In the genomic region with DNA sequence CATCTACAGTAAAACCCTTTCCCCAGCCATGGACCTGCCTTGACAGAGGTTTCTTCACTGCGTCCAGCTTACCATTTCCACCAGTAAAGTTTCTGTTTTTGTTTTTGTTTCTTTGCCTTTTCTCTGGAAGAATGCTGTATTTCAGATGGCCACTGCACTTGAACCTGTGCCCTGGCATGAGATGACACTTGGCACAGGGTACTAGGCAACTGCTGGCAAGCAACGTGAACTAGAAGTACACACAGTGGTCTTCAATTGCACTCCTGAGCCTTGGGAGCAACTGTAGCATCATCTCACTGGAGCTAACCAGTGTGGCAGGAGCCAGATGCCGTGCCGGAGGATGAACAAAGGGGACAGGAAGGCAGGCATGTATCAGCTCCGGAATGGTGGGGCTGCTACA, we compare ENCODE assay signal across 18 mouse cellular contexts.
"Had no signal": no experiment of that assay in that cellular context is flagged by ENCODE, and none has a peak within 500 bp of the region (broad histone marks: within the 10 kb centered on the region; RNA-seq: fewer than 3 reads in every experiment).

No protein-coding gene starts in this region.

- H3K4me1 ChIP-seq: kidney, embryonic 15.5 days; limb, embryonic 10.5 days; limb, embryonic 13.5 days; midbrain, embryonic 13.5 days had no signal

- H3K9me3 ChIP-seq: kidney, embryonic 15.5 days; limb, embryonic 10.5 days; limb, embryonic 13.5 days; midbrain, embryonic 13.5 days had no signal

- ATAC-seq: liver, postnatal 0 days; lung, postnatal 0 days; midbrain, embryonic 13.5 days; midbrain, embryonic 16.5 days had no signal

- H3K27me3 ChIP-seq: kidney, embryonic 15.5 days; limb, embryonic 13.5 days; midbrain, embryonic 13.5 days had no signal

- H3K4me2 ChIP-seq: kidney, embryonic 15.5 days; limb, embryonic 13.5 days; lung, embryonic 14.5 days; midbrain, embryonic 13.5 days had no signal

- H3K9ac ChIP-seq: kidney, embryonic 15.5 days; limb, embryonic 13.5 days; liver, embryonic 14.5 days; liver, postnatal 0 days; lung, embryonic 14.5 days; midbrain, embryonic 13.5 days had no signal

- H3K4me3 ChIP-seq: kidney, embryonic 15.5 days; left cerebral cortex, adult 2 months; limb, embryonic 10.5 days; limb, embryonic 13.5 days; midbrain, embryonic 13.5 days had no signal

- H3K27ac ChIP-seq: kidney, embryonic 15.5 days; left cerebral cortex, adult 2 months; limb, embryonic 10.5 days; limb, embryonic 13.5 days; liver, embryonic 14.5 days; macrophage; midbrain, embryonic 13.5 days had no signal

- DNase-seq: kidney, adult 8-10 months; kidney, postnatal 10 days; kidney, postnatal 36 days; layer of hippocampus, postnatal 36 days; liver; liver, postnatal 0 days; lung, embryonic 14.5 days; thymus, adult 18-20 months; thymus, postnatal 36 days had no signal
